Mouse (Mus musculus): Measurements from ENCODE around the gene Stab2. TPM values are rescaled to one million over a fixed set of nuclear protein-coding genes. Genes with fewer than 3 reads are reported as not detected.

Stab2 gene
- polyA plus RNA-seq, 1 experiment from 2014 or later, result 0.17 TPM

DNA sequence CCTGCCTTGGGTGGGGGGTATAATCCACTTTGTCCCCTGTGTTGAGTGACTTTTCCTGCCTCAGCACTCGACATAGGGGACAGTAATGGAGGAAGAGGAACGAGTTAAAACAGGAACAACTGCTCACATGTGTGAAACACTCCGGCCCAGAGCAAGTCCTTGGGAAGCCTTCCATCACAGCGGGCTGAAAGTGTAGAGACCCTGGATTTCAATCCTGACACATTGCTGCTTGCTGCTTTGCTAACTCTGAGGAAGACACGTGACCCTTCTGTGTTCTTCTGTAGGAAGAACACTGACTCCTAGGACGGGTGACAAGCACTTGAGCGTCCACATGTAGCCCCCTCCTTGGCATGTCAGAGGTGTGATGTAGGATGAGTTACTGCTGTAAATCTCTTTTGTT lies 192.7 kb downstream of the Stab2 start:
- H3K9ac ChIP-seq, result no peak overlapping the region
- H3K36me3 ChIP-seq, result peaks cover 5% of the 10 kb centered on the region; the same call in 1 of the 2 replicates
- no peaks in the 10 kb centered on the region for H3K27me3 ChIP-seq
- H3K4me2 ChIP-seq, result no peak overlapping the region
- no peaks in the 10 kb centered on the region for H3K9me3 ChIP-seq
- H3K4me1 ChIP-seq (replicated peaks), result peaks cover 8% of the 10 kb centered on the region
- no peak overlapping the region for H3K4me3 ChIP-seq
- 87% methylated on average over 7 of the region's 7 CpGs for WGBS
- no peak for ATAC-seq (ENCODE audit: low FRiP score, low read depth)
- H3K27ac ChIP-seq (replicated peaks), result no peak overlapping the region

DNA sequence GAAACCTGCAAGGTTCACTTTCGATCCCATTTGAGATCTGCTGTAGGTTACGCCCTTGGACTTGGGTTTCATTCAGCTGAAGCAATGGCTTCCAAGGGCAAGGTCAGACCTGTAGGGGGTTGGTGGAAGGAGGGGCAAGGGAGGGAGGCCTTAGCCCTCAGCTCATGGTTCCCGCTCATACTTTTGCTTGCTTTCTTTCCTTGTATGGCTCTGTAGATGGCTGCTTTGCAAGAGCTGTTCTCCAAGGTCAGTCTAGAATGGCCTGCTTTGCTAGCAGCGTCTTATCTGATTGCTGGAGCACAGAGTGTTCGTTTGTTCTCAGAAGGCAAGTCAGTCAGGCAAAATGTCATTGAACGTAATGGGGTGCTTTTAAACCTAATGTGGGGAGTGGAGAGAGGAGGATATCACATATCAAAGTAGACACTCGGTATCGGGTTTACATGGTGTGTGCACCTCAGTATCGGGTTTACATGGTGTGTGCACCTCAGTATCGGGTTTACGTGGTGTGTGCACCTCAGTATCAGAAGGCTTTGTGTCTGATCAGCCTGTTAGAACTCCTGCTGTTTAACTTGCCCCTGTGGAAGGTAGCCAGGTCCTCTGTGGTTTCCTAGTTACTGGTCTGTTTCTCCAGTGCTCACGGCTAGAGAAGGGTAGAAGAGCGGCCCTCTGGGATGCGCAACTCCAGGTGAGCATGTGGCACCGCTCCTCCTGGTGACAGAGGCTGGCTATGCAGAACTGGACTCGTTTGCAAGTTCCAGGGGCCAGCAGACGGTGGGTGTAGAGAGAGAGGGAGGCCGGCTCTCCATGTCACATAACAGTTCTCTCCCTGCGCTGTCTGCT lies 193.3 kb downstream of the Stab2 start:
- no peak overlapping the region for H3K27ac ChIP-seq (replicated peaks)
- H3K27me3 ChIP-seq, result no peaks in the 10 kb centered on the region
- no peak overlapping the region for H3K4me3 ChIP-seq
- no peak overlapping the region for H3K4me2 ChIP-seq
- H3K36me3 ChIP-seq, result peaks cover 3% of the 10 kb centered on the region; the same call in 1 of the 2 replicates
- H3K9me3 ChIP-seq, result no peaks in the 10 kb centered on the region
- 82% methylated on average over 19 of the region's 19 CpGs for WGBS
- peaks cover 4% of the 10 kb centered on the region for H3K4me1 ChIP-seq (replicated peaks)
- no peak overlapping the region for H3K9ac ChIP-seq
- ATAC-seq (ENCODE audit: low FRiP score, low read depth), result no peak

DNA sequence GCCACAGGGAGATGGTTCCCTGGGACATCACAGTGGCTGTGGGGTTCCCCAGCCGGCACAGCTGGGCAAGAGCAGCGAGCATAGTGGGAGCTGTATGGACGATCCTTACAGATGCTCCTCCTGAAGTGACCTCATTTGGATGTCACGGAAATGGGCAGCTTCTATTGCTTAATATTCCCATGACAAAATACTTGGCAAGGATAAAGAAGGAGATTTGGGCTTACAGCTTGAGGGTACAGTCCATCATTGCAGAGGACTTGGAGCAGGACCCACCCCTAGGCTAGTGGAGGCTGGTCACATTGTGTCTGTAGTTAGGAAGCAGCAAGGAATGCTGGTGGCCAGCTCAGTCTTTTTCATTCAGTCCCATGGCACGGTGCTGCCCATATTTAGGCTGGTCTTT lies 197.2 kb downstream of the Stab2 start:
- WGBS, result 88% methylated on average over 5 of the region's 5 CpGs
- H3K9me3 ChIP-seq, result no peaks in the 10 kb centered on the region
- H3K9ac ChIP-seq, result no peak overlapping the region
- H3K4me2 ChIP-seq, result no peak overlapping the region
- no peak for ATAC-seq (ENCODE audit: low FRiP score, low read depth)
- peaks cover 3% of the 10 kb centered on the region; the same call in 1 of the 2 replicates for H3K36me3 ChIP-seq
- no peak overlapping the region for H3K4me3 ChIP-seq
- no peak overlapping the region for H3K27ac ChIP-seq (replicated peaks)
- no peaks in the 10 kb centered on the region for H3K4me1 ChIP-seq (replicated peaks)
- no peaks in the 10 kb centered on the region for H3K27me3 ChIP-seq

DNA sequence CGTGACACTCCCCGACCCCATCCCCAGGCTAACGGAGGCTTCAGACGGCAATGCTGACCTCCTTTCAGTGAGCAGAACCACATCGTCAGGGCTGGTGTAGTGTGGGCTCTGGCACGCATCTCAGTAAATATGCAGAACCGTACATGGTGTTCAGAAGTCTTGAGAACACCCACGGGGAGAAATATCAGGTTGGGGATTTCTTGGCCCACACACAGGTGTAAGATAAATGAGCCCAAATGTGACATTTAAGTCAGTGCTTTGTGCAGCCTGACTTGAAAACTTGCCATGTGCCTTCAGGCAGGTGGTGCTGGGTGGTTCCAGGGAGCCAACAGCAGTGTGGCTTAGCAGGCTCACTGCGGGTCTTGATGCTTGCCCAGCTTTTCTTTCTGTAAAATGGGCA lies 197.8 kb downstream of the Stab2 start:
- no peak for ATAC-seq (ENCODE audit: low FRiP score, low read depth)
- Histone ChIP-seq H3K27ac (replicated peaks) (no peak overlapping the region), H3K36me3 (peaks cover 3% of the 10 kb centered on the region; the same call in 1 of the 2 replicates), H3K4me3 (no peak overlapping the region), H3K9me3 (no peaks in the 10 kb centered on the region), H3K4me2 (no peak overlapping the region), H3K4me1 (replicated peaks) (no peaks in the 10 kb centered on the region), H3K9ac (no peak overlapping the region), H3K27me3 (no peaks in the 10 kb centered on the region)
- WGBS, result 78% methylated on average over 9 of the region's 9 CpGs

DNA sequence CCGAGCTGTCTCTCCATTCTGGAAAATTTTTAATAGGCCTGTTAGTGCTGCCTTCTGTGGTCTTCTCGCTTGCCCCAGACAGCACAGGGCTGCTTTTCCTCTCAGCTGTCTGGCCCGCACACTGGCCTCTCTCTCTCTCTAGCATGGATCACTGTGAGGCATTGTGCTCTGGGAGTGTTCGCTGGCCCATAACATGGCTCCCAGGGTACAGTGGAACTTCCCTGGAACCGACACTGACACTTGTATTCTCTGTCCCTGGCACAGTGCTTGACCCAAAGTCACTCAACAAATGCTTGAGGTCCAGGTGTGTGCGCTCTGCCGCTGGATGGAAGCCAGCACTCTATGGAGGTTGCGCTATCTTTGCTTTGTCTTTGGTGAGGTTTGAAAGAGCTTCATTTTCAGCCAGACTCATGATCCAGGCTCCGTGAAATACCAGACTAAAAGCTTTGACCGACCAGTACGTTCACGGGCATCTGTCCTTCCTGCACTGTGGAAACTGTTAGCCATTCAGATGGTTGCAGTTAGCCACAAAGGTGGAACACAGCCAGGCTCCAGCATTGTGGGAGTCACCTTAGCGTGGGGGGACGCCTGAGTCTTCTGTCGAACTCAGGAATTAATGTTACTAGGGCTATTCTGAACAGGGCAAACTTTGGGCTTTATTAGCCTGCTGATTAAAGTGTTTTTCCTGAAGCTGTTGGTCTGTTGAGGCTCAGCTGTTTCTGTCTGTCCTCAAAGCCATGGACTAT lies 199.6 kb downstream of the Stab2 start:
- Histone ChIP-seq H3K4me3 (no peak overlapping the region), H3K9ac (no peak overlapping the region), H3K4me2 (no peak overlapping the region), H3K9me3 (no peaks in the 10 kb centered on the region), H3K4me1 (replicated peaks) (no peaks in the 10 kb centered on the region), H3K27ac (replicated peaks) (no peak overlapping the region), H3K36me3 (peaks cover 3% of the 10 kb centered on the region; the same call in 1 of the 2 replicates), H3K27me3 (no peaks in the 10 kb centered on the region)
- peak; percentile 55 for ATAC-seq (ENCODE audit: low FRiP score, low read depth)
- 65% methylated on average over 15 of the region's 15 CpGs for WGBS

DNA sequence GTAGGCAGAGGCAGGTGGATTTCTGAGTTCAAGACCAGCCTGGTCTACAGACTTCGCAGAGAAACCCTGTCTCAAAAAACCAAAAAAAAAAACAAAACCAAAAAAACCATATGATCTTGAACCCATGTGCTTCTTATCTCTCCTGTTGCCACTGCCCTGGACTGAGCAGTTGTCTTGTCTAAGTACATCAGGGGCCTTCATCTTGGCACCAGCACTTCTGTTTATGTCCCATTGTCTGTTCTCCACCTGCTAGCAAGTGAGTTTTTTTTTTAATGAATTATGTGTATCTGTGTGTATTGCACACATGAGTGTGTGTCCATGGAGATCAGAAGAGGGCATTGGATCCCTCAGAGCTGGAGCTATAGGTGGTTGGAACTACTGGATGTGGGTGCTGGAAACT lies 200.5 kb downstream of the Stab2 start:
- Histone ChIP-seq H3K9ac (no peak overlapping the region), H3K36me3 (peaks cover 3% of the 10 kb centered on the region; the same call in 1 of the 2 replicates), H3K9me3 (no peaks in the 10 kb centered on the region), H3K4me3 (no peak overlapping the region), H3K4me1 (replicated peaks) (no peaks in the 10 kb centered on the region), H3K27ac (replicated peaks) (no peak overlapping the region), H3K4me2 (no peak overlapping the region), H3K27me3 (no peaks in the 10 kb centered on the region)
- WGBS, result 100% methylated on average over 1 of the region's 1 CpGs
- ATAC-seq (ENCODE audit: low FRiP score, low read depth), result no peak

DNA sequence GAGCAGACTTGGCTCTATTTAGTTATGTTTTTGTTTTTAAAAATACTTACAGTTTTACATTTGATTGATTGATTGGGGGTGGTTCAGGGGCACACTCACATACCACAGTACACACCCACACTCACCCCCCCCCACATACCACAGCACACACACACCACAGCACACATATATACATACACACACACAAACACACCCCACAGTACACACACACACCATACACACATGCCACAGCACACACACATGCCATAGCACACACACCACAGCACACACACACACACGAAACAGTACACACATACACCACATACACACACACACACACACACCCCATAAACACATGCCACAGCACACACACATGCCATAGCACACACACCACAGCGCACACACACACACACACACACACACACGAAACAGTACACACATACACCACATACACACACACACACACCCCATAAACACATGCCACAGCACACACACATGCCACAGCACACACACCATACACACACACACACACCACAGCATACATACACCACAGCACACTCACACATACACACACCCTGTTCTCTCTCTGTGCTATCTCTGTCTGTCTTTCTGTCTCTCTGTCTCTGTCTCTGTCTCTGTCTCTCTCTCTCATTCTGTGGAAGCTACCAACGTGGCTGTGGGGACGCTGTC lies 211.6 kb downstream of the Stab2 start:
- no peaks in the 10 kb centered on the region for H3K36me3 ChIP-seq
- no peaks in the 10 kb centered on the region for H3K27me3 ChIP-seq
- WGBS, result 91% methylated on average over 5 of the region's 5 CpGs
- H3K9ac ChIP-seq, result no peak overlapping the region
- no peak overlapping the region for H3K4me2 ChIP-seq
- no peak overlapping the region for H3K4me3 ChIP-seq
- no peaks in the 10 kb centered on the region for H3K9me3 ChIP-seq
- ATAC-seq (ENCODE audit: low FRiP score, low read depth), result 0 out of 2 replicates have a peak, but pooled peaks have one; percentile 45
- no peaks in the 10 kb centered on the region for H3K4me1 ChIP-seq (replicated peaks)
- H3K27ac ChIP-seq (replicated peaks), result no peak overlapping the region

DNA sequence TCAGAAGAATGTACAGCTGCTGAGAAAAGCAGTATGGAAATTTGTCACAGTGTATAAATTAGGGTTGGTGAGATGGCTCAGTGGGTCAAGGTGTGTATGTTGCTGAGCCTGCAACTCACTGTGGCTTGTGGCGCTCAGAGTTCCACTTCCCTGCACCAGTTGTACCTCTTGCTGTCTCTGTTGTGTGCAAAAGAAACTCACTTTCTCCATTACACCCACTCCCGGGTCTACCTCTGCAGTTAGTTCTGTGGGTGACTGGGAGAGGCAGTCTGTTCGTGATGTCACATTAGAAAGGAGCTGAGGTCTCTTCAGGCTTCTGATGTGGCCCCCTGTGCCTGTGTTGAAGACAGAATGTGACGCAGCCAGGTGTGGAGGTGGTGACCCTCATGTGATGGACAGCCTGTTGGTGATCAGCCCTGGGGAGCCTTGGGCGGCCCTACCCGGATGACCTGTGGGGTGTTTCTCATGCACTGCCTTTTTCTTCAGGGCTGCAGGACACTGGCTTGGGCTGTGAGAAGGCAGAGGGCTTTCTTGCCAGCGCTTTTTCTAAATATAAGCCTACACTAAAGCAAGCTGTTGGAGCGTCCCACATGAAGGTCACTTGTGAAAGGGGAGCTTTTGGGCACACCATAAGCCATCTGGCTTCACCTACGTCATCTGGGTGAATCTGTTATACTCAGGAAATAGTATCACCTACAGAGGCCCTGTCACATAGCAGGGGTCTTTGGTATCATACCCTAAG lies 212.9 kb downstream of the Stab2 start:
- no peak overlapping the region for H3K4me3 ChIP-seq
- H3K9me3 ChIP-seq, result no peaks in the 10 kb centered on the region
- no peak overlapping the region for H3K27ac ChIP-seq (replicated peaks)
- H3K4me2 ChIP-seq, result no peak overlapping the region
- no peak for ATAC-seq (ENCODE audit: low FRiP score, low read depth)
- 90% methylated on average over 9 of the region's 9 CpGs for WGBS
- no peak overlapping the region for H3K9ac ChIP-seq
- no peaks in the 10 kb centered on the region for H3K27me3 ChIP-seq
- no peaks in the 10 kb centered on the region for H3K4me1 ChIP-seq (replicated peaks)
- H3K36me3 ChIP-seq, result no peaks in the 10 kb centered on the region

DNA sequence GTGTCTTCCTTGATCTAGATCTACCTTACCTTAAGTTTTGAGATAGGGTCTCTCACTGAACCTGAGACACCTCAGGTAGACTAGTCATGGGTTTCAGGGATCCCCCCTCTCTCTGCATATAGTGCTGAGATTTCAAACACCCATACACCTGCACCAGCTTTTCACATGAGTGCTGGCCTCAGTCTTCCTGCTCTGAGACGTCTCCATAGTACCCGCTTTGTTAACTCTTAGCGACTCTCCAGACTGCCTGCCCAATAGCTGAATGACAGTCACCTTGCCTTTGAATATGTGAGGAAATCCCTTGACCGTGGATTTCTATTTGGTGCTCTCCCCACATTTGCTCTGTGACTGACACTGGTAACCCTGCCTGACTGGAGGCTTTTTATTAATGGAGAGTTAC lies 213.6 kb downstream of the Stab2 start:
- Histone ChIP-seq H3K27ac (replicated peaks) (no peak overlapping the region), H3K9me3 (no peaks in the 10 kb centered on the region), H3K9ac (no peak overlapping the region), H3K36me3 (no peaks in the 10 kb centered on the region), H3K4me3 (no peak overlapping the region), H3K4me2 (no peak overlapping the region), H3K4me1 (replicated peaks) (peaks cover 6% of the 10 kb centered on the region; the same call in 1 of the 2 replicates), H3K27me3 (no peaks in the 10 kb centered on the region)
- WGBS, result 89% methylated on average over 4 of the region's 4 CpGs
- ATAC-seq (ENCODE audit: low FRiP score, low read depth), result no peak

DNA sequence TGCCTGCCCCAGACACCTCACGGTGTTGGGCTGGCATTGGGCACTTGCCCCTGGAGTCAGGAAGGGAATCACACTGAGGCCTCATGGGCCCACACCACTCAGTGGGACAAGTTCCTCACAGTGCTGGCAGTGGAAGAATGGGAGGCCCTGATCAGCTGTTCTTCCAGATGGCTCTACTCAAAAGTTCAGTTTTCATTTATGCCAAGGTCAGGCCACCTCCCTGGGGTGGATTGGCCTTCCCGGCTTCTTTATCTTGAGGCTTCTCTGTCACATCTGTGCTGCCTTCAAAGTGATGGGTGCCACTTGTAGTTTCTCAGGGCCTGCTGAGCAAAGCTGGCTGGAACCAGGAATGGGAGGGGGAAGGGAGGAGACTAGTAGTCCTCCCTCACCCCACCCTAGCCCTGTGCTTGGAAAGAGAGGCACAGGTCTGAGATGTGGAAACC lies 214.3 kb downstream of the Stab2 start:
- Histone ChIP-seq H3K36me3 (no peaks in the 10 kb centered on the region), H3K9me3 (no peaks in the 10 kb centered on the region), H3K9ac (no peak overlapping the region), H3K4me1 (replicated peaks) (peaks cover 11% of the 10 kb centered on the region), H3K4me2 (no peak overlapping the region), H3K4me3 (no peak overlapping the region), H3K27ac (replicated peaks) (no peak overlapping the region), H3K27me3 (no peaks in the 10 kb centered on the region)
- ATAC-seq (ENCODE audit: low FRiP score, low read depth), result 0 out of 2 replicates have a peak, but pooled peaks have one; percentile 54
- WGBS, result 52% methylated on average over 2 of the region's 2 CpGs

DNA sequence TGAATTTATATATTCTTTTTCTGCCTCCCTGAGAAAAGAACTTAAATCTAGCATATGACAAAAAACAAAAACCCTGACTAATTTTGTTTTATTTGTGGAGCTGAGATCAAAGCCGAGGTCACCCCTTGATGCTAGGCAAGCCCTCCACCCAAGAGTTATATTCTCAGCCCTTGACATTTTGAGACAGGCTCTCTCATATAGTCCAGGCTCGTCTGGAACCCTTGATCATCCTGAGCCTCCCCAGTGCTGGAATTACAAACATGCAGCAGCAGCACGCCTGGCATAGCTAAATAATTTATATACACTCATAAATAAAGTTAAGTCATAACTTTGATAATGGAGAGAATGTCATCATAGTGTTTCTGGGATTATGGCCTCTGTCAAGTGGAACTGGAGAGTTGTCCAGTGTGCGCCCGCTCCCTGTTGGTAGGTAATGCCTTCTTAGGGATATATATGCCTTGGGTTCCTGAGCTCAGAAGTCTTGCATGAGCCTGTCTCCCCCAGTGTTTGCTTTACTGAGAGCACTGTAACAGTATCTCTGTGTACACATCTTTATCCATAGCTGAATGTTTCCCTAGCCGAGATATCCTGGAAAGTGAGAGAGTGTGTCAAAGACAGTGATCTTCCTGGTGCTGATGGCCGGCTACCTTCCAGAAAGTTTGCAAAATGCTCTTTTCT lies 216.2 kb downstream of the Stab2 start:
- H3K4me3 ChIP-seq, result no peak overlapping the region
- ATAC-seq (ENCODE audit: low FRiP score, low read depth), result no peak
- H3K4me1 ChIP-seq (replicated peaks), result peaks cover 17% of the 10 kb centered on the region
- no peaks in the 10 kb centered on the region for H3K27me3 ChIP-seq
- H3K36me3 ChIP-seq, result no peaks in the 10 kb centered on the region
- no peak overlapping the region for H3K4me2 ChIP-seq
- H3K27ac ChIP-seq (replicated peaks), result no peak overlapping the region
- H3K9me3 ChIP-seq, result no peaks in the 10 kb centered on the region
- H3K9ac ChIP-seq, result no peak overlapping the region
- 82% methylated on average over 7 of the region's 7 CpGs for WGBS
